Mouse (Mus musculus) embryonic fibroblast, embryonic 13.5 days (primary cell): ENCODE results near the gene Fbxo48.
A peak's percentile ranks its signal among the peaks of the same experiment; 100 is the strongest.

ENCODE experiments used
- CTCF ChIP-seq: IDR thresholded peaks from 2 replicates; pipeline ENCODE4 v1.5.1; 2011; ENCODE audit warnings: mild to moderate bottlenecking, control low read depth, low read length, moderate library complexity, borderline replicate concordance; ENCODE audit not compliant: insufficient read depth
- POLR2A ChIP-seq: IDR thresholded peaks from 2 replicates; pipeline ENCODE4 v1.6.1; 2011; ENCODE audit warnings: low read depth, mild to moderate bottlenecking, control low read depth, low read length, moderate library complexity

DNA sequence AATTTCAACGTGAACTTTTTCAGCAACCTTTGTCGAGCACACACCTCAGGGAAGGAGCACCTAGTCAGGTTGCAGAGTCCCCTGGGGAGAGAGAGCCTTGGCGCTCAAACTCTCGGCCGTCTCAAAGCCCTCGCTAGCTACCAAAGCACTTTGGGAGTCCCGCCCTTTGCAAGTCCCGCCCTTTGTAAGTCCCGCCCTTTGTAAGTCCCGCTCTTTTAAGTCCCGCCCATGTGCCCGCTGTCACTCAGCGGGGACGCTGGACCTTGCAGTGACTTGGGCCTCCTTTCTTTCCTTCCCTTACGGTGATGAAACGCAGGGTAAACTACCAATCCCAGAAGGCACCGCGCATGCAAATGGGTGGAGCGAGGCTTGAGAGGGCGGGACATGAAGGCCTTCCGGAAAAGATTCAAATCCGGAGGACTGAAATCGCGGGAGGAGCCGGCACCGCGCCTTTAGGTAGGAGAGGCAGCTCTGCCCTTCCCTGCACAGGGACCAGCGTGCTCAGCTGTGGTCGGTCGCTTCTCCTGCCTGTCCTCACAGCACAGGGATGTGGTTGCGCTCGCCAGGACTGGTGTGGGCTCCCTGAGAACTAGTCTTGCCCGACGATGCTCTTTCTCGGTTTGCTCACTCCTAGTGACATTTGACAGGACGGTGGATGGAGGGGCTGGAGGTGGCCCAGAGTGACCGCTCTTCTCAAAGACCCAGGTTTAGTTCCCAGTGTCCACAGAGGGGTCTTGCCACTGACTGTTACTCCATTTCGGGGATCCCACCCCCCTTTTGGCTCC, at the start of gene Fbxo48:
- TF ChIP-seq CTCF (no peak), POLR2A (peak; percentile 86)
